Mouse (Mus musculus) testis, adult 10 weeks (tissue): Measurements from ENCODE around the gene Hrh3. TPM values are rescaled to one million over a fixed set of nuclear protein-coding genes. Genes with fewer than 3 reads are reported as not detected.

Experiments used
- polyA plus RNA-seq: library from polyadenylated mRNA; stranded (reverse); fragments of 350-450 nt; fragmentation: Illumina TruSeq; extraction: RNeasy Lipid Tissue Mini Kit (QIAGEN cat#74804); gene quantifications from one replicate; pipeline ENCODE4 v1.2.3, GENCODE M21; 2014; ENCODE audit warnings: low read depth, low replicate concordance

Gene Hrh3
- not detected for polyA plus RNA-seq

DNA sequence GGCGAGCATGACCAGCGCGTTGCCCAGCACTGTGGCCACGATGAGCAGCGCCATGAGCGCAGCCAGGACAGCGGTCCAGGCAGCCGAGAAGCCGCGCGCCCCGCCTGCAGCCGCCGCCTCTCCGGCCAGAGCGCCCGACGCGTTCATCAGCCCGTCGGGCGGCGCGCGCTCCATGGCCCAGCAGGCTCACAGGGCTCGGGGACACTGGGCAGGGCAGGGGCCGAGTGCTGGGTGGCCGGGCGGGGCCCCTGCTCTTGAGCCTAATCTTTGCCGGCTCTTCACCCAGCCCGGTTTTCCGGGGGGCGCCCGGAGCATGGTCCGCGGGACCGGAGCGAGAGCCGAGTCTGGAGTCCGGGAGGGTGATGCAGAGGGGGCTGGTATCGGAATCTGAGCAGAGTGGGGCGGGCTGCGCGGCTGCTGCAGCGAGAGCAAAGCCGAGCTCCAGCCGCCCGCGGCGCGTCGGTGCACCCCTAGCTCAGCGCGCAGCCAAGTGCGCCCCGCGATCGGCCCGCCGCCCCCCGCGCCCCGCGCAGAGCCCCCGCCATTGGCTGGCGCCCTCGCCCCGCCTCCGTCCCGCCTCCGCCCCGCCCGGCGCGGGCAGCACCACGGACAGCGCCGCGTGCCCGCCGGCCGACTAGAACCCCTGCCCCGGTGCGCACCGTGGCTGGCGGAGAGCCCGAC is at the start of gene Hrh3:
Hrh3 (minus strand) TSS at position 511 of the 681 bp plus-strand sequence.

DNA sequence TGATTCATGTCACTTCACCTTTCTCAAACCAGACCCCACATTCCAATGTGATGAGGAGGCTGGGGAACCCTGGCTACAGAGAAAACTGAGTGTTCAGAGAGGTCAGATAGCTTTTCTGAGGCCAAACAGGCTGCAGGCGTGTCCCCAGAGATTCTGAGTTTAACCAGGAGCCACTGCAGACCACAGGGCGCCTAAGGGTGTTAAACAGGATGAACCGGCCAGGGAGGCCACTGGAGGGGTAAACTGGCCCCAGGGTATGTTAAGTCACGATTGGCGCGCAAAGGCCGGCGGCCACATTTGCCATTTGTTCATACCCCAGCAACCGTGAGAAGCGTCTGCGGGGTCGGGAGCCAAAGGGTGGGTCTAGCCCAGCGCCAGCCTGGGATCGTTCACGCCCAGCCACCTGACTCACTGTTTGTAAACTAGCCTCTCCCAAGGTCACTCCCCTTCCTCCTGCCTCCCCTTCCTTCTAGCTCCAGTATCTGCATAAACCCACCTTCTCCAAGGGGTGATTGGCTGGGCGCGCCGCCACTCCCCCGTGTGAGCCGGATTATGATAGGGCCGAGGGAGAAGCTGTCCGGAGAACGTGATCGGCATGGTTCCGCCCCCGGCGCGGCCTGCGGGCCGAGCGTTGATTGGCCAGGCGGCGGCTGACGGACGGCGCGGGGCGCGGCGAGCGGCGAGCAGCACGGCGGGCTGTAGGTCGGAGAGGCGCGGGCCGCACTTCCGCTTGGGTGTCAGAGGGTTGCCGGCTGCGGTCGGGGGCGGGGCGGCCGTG is 14.6 kb upstream of the Hrh3 start, which contains the start of gene Osbpl2:
Osbpl2 (plus strand) TSS at position 646 of the 778 bp plus-strand sequence.

DNA sequence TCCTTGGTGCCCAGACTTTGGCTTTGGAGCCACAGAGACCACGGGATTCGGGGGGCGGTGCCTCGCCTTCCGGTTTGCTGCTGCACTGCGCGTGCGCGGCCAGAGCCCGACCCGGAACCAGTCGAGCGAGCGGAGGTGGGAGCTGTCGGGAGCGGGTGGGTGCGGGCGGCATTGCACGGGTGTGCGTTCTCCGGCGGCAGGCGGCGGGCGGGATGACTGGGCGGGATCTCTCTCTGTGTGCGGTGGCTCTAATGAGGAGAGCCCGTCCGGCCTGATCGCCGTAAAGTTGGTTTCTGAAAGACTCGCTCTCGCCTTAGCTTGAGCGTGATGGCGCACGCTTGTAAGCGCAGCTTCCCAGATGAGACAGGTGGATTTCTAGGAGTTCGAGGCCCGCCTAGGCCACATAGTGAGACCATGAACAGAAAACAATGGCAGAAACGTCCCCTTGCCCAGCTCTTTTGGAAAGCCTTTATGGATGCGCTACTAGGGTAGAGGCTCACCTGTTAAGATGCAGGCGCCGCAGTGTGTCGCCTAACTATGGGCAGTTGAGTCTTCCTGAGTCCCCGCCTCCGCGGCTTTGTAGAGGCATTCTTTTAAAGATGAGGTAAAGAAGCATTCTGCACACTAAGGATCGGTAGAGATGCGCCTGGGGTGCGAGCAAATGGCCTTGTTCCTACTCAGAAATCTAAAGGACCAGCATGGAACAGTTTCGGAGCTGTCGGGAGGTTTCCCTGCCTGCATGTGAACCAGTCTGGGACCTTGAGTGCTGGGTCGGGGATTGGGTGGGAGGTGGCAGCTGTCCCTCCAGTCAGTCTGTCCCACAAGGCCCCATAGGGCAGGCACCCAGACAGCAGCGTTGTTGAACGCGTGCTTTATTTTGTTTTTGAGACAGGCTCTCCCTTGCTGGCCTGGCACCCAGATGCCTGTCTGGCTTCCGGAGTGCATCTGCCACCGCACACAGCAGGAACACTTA is 33.5 kb downstream of the Hrh3 start, which contains the start of gene Mtg2:
Mtg2 (plus strand) TSS at position 108 of the 973 bp plus-strand sequence.

Other genes starting within 250 kb of the Hrh3 start
- gene Taf4, start 127.8 kb downstream of the Hrh3 start, polyA plus RNA-seq, result 5.4 TPM
- 42.6 TPM for gene Lsm14b, start 79.5 kb downstream of the Hrh3 start, polyA plus RNA-seq
- 21.7 TPM for gene Psma7, start 62.1 kb downstream of the Hrh3 start, polyA plus RNA-seq
- gene Ss18l1, start 62.0 kb downstream of the Hrh3 start, polyA plus RNA-seq, result 3.4 TPM
- gene Mtg2, start 33.9 kb downstream of the Hrh3 start, polyA plus RNA-seq, result 1.1 TPM
- 29.3 TPM for gene Osbpl2, start 14.8 kb upstream of the Hrh3 start, polyA plus RNA-seq
- gene Adrm1, start 67.0 kb upstream of the Hrh3 start, polyA plus RNA-seq, result 20.2 TPM
- gene Lama5, start 121.4 kb upstream of the Hrh3 start, polyA plus RNA-seq, result 0.35 TPM
- gene Rps21, start 152.9 kb upstream of the Hrh3 start, polyA plus RNA-seq, result 56.7 TPM
- gene Cables2, start 169.0 kb upstream of the Hrh3 start, polyA plus RNA-seq, result 10.9 TPM
- not detected for gene Rbbp8nl, start 185.4 kb upstream of the Hrh3 start, polyA plus RNA-seq
- gene Gata5, start 230.2 kb upstream of the Hrh3 start, polyA plus RNA-seq, result 0.06 TPM